Mouse (Mus musculus): ENCODE measurements around the gene Mrc2. TPM values are rescaled to one million over a fixed set of nuclear protein-coding genes. Genes with fewer than 3 reads are reported as not detected.
A peak's percentile ranks its signal among the peaks of the same experiment; 100 is the strongest.

Gene Mrc2
- polyA plus RNA-seq, 1 experiment from 2014 or later: 14.3 TPM

DNA sequence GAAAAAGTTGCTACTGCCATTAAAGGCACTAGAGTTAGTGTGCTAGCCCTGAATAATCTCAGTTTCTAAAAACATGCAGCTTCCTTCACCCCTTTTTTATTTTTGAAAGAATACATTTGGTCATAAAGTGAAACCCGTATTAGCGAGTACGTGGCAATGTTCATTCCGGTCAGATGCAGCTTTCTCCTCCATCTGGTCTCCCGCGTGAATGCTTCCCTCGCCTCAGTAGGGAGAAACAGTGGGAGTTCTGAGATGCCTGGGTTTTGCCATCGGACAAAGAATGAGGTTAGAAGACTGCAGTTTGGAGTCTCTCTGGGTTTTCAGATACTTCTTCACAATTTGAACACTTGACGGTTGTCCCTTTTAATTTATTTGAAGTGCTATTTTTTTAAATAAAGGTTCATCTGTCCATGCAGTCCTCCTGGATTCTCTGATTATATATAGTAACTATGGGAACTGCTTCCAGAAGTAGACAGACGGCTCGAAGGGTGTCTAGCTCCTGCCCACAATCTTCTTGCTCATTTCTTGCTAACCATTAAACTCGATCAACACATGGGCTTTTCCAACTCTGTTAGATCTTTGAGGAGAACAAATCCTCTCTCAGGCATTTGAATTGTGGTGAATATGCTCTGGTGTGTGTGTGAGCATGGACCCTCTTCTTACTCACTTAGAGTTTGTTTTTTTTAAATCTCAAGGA is 10.5 kb upstream of the Mrc2 start:
- no peak for DNase-seq (ENCODE audit: low spot score)
- WGBS: 80% methylated on average over 12 of the region's 12 CpGs
- Histone ChIP-seq H3K9me3 (no peaks in the 10 kb centered on the region), H3K27me3 (ENCODE audit: insufficient read depth, poor library complexity, severe bottlenecking) (no peaks in the 10 kb centered on the region), H3K4me3 (no peak overlapping the region), H3K36me3 (peaks cover 60% of the 10 kb centered on the region), H3K27ac (0 out of 2 replicates have a peak overlapping the region, but pooled peaks have one; percentile 62), H3K4me1 (peaks cover 37% of the 10 kb centered on the region)

DNA sequence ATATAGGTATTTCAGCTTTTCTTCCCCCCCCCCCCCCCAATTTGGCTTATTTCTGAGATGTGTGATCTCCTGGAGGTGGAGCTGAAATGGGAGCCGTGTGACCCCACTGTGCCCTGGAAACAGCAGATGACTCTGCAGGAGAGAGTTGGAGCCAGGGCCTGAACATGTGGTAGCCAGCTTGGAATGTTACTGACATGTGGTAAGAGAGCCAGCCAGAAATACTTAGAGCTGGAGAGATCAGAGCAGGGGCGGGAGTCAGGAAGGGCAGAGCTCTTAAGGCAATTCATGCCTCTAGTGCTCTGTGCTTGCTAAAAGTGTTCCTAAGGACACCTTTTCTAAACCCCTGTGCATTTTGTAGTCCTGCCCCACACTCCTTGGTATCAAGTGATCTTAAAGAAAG is 10.0 kb upstream of the Mrc2 start:
- H3K36me3 ChIP-seq: peaks cover 60% of the 10 kb centered on the region
- peaks cover 37% of the 10 kb centered on the region for H3K4me1 ChIP-seq
- peak overlapping the region; percentile 62; the same call in 1 of the 2 replicates for H3K27ac ChIP-seq
- 21% methylated on average over 2 of the region's 2 CpGs for WGBS
- H3K27me3 ChIP-seq (ENCODE audit: insufficient read depth, poor library complexity, severe bottlenecking): no peaks in the 10 kb centered on the region
- H3K4me3 ChIP-seq: no peak overlapping the region
- no peaks in the 10 kb centered on the region for H3K9me3 ChIP-seq
- DNase-seq (ENCODE audit: low spot score): peak; percentile 79

DNA sequence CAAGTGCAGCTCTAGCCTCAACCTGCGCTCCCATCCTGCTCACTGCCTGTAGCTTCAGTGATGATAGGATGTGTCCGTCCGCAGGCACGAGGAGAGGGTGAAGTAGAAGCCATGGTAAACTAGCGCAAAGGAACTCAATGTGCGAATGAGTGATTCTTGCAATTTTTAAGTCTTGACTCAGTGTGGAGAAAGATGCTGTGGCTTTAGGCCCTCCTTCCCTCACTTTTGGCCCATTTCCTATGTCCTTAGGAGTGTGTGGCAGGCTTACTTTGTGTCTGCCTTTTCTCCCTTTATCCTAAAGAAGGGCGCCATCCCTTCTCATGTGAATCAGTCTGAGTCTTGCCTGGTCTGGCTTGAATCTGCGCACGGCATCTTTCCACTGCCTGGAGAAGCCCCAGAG is 9.4 kb upstream of the Mrc2 start:
- no peak for DNase-seq (ENCODE audit: low spot score)
- no peaks in the 10 kb centered on the region for H3K27me3 ChIP-seq (ENCODE audit: insufficient read depth, poor library complexity, severe bottlenecking)
- H3K4me1 ChIP-seq: peaks cover 37% of the 10 kb centered on the region
- WGBS: 90% methylated on average over 9 of the region's 9 CpGs
- no peaks in the 10 kb centered on the region for H3K9me3 ChIP-seq
- no peak overlapping the region for H3K4me3 ChIP-seq
- peaks cover 59% of the 10 kb centered on the region for H3K36me3 ChIP-seq
- H3K27ac ChIP-seq: peak overlapping the region; percentile 62

DNA sequence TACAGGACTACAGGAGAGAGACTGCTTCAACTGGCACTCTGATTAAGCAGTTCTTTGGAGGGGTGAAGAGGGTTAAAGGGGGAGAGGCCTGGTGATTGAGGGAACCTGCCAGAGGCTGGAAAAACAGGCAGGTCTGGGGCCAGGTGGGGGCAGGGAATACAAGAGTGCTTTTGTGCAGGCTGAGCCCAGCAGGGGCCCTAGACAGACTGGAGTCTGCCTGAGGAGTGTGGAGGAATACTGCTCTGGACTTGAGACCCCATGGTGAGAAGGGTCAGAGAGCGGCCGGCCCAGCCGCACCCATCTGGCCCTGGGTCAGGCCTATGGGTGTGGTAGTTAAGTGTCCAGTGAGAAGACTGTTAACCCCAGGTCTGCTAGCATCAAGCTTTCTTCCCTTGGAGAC is 6.7 kb upstream of the Mrc2 start:
- WGBS: 44% methylated on average over 3 of the region's 3 CpGs
- Histone ChIP-seq H3K4me1 (peaks cover 56% of the 10 kb centered on the region), H3K27ac (peak overlapping the region; percentile 25), H3K4me3 (no peak overlapping the region), H3K9me3 (no peaks in the 10 kb centered on the region), H3K36me3 (peaks cover 47% of the 10 kb centered on the region), H3K27me3 (ENCODE audit: insufficient read depth, poor library complexity, severe bottlenecking) (no peaks in the 10 kb centered on the region)
- DNase-seq (ENCODE audit: low spot score): no peak

DNA sequence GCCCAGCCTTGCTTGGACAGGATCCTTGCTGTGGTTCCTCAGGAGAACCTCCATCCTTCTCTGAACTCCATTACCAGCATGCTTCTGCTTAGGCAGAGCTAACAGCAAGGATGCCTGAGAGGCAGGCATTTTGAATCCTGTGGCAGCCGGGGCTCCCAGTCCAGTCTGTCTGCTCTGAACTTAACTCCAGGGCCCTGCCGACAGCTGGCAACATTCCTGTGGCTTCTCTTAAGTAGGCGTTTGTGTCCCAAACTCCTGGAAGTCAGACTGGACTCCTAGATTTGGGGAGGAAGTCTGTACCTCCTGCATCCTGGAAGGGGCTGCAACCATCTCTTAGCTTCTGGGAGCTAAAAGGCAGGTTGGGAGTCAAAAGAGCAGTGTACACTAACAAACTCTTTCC is 3.0 kb upstream of the Mrc2 start:
- Histone ChIP-seq H3K36me3 (peaks cover 25% of the 10 kb centered on the region), H3K4me1 (peaks cover 67% of the 10 kb centered on the region), H3K9me3 (no peaks in the 10 kb centered on the region), H3K27ac (no peak overlapping the region), H3K27me3 (ENCODE audit: insufficient read depth, poor library complexity, severe bottlenecking) (peaks cover 6% of the 10 kb centered on the region; the same call in 1 of the 2 replicates), H3K4me3 (no peak overlapping the region)
- no peak for DNase-seq (ENCODE audit: low spot score)
- WGBS: 34% methylated on average over 3 of the region's 3 CpGs

DNA sequence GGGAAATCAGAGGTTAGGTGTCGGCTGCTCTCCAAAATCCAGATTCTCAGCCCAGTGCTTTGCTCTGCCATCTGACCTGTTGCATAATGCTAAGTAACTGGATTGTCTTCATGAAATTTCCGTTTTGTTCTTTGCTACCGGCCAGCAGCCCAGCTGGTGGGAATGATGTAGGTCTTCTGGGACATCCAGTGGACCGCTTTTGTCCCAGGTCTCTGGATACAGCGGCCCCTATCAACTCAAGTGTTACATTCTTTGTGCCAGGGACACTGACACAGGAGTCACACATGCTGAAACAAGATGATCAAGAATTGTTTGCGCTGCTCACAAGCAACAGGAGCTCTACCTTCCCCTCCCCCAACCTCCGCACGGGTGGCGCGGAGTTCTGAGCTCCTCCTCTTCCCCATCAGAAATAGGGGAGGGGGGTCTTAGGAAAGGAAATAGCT is 741 bp upstream of the Mrc2 start:
- no peak for DNase-seq (ENCODE audit: low spot score)
- Histone ChIP-seq H3K4me1 (peaks cover 57% of the 10 kb centered on the region), H3K27ac (peak overlapping the region; percentile 93), H3K4me3 (peak overlapping the region; percentile 77), H3K27me3 (ENCODE audit: insufficient read depth, poor library complexity, severe bottlenecking) (peaks cover 6% of the 10 kb centered on the region; the same call in 1 of the 2 replicates), H3K9me3 (no peaks in the 10 kb centered on the region), H3K36me3 (peaks cover 19% of the 10 kb centered on the region)
- WGBS: 6% methylated on average over 10 of the region's 10 CpGs

DNA sequence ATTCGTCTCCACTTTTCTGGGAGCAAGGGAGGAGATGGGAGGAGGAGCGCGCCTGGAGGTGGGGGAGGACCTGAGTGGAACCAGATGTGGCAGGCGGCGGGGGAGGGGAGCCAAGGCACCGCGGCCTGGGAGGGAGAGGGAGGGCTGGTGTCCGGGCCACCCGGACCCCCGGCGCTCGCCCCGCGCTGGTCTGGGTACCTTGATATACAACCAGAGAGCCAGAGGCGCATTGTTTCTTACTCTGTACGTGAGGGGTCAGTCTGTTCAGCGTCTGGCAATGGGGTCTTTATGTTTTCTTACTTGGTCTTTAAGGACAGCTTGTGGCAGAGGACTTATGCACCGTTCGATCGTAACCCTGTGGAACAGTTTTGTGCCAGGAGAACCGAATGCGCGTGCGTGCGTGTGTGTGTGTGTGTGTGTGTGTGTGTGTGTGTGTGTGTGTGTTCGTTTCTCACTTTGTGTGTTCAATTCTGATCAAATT is 698 bp downstream of the Mrc2 start:
- no peak for DNase-seq (ENCODE audit: low spot score)
- Histone ChIP-seq H3K27me3 (ENCODE audit: insufficient read depth, poor library complexity, severe bottlenecking) (peaks cover 6% of the 10 kb centered on the region; the same call in 1 of the 2 replicates), H3K4me3 (peak overlapping the region; percentile 77), H3K27ac (peak overlapping the region; percentile 93), H3K4me1 (peaks cover 57% of the 10 kb centered on the region), H3K9me3 (no peaks in the 10 kb centered on the region), H3K36me3 (peaks cover 19% of the 10 kb centered on the region)
- under 1% methylated on average over 26 of the region's 26 CpGs for WGBS

DNA sequence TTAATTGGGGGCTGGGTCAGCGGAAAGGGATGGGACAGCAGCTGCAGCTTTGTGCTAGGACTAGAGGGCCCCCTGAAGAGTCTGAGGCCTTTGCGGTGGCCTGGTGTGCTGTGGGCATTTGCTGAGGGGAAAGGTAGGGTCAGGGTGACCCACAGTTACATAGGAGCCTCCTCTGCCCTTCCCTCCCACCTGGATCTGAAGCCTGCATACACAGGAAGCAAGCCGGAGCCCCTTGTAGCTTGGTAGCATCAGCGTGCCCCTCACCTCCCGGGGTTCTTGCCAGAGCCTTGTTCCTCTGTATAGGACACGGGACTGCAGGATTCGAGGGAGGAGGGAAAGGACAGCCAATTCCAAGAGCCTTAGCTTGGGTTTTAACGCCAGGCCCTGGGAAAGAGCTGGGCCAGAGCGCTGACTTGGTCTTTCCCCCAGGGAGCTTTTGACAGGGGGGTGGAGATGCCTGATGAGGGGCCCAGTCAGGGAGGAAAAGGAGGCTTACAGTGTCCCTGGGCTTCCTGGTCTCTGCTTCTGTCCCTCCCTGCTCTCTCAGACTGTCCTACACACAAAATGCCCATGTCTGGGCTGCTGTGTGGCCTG is 1.6 kb downstream of the Mrc2 start:
- Histone ChIP-seq H3K36me3 (peaks cover 19% of the 10 kb centered on the region), H3K27ac (peak overlapping the region; percentile 93), H3K27me3 (ENCODE audit: insufficient read depth, poor library complexity, severe bottlenecking) (peaks cover 6% of the 10 kb centered on the region; the same call in 1 of the 2 replicates), H3K9me3 (no peaks in the 10 kb centered on the region), H3K4me3 (peak overlapping the region; percentile 77), H3K4me1 (peaks cover 54% of the 10 kb centered on the region)
- WGBS: 8% methylated on average over 9 of the region's 9 CpGs
- DNase-seq (ENCODE audit: low spot score): no peak

DNA sequence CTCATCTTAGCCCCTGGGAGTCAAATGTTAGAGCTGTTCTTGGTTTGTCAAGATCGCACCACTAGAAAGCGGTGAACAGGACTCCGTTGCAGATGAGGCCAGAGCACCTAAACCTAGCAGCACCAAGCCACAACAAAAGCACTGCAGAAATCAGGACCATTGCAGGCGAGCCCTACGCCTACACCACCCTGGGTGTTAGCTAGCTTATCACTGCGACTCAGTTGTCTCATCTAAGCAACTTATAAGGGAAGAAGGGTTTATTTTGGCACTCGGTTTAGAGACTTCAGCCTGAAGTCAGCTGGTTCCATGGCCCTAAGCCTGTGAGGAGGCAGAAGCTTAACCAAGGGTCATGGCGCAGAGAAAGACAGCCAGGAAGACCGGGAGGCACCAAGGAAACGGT is 3.6 kb downstream of the Mrc2 start:
- H3K27me3 ChIP-seq (ENCODE audit: insufficient read depth, poor library complexity, severe bottlenecking): peaks cover 6% of the 10 kb centered on the region; the same call in 1 of the 2 replicates
- peaks cover 38% of the 10 kb centered on the region for H3K4me1 ChIP-seq
- no peak overlapping the region for H3K27ac ChIP-seq
- H3K9me3 ChIP-seq: no peaks in the 10 kb centered on the region
- peaks cover 30% of the 10 kb centered on the region for H3K36me3 ChIP-seq
- DNase-seq (ENCODE audit: low spot score): no peak
- no peak overlapping the region for H3K4me3 ChIP-seq
- WGBS: 87% methylated on average over 10 of the region's 10 CpGs

DNA sequence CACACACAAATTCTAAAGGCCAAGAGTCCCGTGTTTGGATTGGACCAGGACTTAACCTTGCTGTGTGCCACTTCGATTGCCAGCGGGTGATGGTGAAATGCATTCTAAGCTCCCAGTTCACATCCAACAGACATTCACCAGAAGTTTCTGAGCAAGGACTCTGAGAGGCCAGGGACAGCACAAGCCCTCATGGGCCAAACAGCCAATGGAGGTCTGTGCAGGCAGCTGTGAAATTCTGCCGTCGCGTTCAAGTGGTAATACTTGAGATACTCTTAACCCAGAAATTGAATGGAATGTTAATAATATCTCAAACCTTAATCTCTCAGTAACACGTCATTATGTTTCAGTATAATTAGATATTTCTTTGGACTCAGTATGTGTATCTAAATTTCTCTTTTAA is 17.8 kb downstream of the Mrc2 start:
- no peak overlapping the region for H3K4me3 ChIP-seq
- WGBS: 82% methylated on average over 7 of the region's 7 CpGs
- H3K9me3 ChIP-seq: no peaks in the 10 kb centered on the region
- no peak for DNase-seq (ENCODE audit: low spot score)
- H3K27ac ChIP-seq: no peak overlapping the region
- H3K27me3 ChIP-seq (ENCODE audit: insufficient read depth, poor library complexity, severe bottlenecking): no peaks in the 10 kb centered on the region
- H3K36me3 ChIP-seq: peaks cover 12% of the 10 kb centered on the region; the same call in 1 of the 2 replicates
- peaks cover 57% of the 10 kb centered on the region for H3K4me1 ChIP-seq

DNA sequence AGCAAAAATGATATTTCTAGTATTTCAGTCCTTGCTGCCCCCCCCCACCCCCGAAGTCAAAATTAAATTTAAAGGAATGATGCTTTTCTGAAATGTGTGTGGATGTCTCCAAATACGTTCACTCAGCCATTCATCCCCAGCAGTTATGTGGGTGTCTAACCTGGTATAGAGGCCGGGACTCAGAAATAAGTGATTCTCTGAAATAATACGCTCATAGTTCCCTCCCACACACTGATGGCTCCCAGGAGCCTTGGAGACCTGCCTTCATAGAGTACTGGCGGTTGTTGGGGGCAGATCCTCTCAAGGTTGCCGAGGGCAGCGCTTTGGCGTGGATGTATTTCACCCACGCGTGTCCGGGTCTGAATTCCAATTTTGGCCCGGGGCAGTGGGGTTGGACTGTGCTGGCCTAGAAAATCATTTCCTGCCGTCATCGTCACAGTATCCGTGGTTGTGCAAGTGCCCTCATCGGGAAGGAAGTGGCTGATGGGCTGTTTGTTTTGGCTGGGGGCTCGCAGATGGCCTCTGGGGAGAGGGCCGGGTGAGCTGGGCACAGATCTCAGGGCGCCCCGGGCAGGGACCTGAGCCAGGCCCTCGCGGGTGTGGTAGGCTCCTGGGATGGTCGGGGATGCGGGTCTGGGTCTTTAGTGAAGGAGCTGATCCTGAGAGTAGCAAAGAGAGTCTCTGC is 19.0 kb downstream of the Mrc2 start:
- no peaks in the 10 kb centered on the region for H3K9me3 ChIP-seq
- H3K36me3 ChIP-seq: no peaks in the 10 kb centered on the region
- 67% methylated on average over 24 of the region's 24 CpGs for WGBS
- no peak for DNase-seq (ENCODE audit: low spot score)
- H3K4me1 ChIP-seq: peaks cover 67% of the 10 kb centered on the region
- peak overlapping the region; percentile 81; the same call in 1 of the 2 replicates for H3K27ac ChIP-seq
- H3K4me3 ChIP-seq: no peak overlapping the region
- no peaks in the 10 kb centered on the region for H3K27me3 ChIP-seq (ENCODE audit: insufficient read depth, poor library complexity, severe bottlenecking)

DNA sequence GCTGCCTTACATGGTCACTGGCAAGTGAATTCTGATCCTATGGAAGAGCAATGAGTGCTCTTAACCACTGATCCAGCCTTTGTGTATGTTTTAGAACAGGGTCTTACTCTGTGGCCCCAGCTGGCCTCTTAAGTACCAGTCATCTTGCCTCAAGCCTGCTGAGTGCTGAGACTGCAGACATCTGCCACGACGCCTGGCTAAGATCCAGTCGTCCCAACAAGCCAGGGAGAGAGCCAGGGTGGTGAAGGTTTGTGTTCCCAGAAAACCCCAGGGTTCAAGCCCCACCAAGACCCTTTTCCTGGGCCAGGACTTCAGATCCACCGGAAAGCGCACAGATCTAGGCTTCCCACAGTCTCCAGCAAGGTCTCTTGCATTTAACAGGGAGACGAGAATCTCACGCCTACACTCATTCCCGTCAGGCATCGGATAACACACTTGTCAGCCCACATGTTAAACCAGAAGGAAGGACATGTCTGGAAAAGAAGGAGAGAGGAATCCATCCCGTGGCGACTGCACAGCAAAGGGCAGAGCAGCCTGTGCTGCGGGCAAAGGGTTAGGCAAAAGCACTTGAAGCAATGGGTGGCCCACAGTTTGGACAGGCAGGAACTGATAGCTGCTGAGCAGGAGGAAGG is 20.0 kb downstream of the Mrc2 start:
- no peak for DNase-seq (ENCODE audit: low spot score)
- 32% methylated on average over 12 of the region's 12 CpGs for WGBS
- H3K27ac ChIP-seq: peak overlapping the region; percentile 81

More for the DNA sequence above, 20.0 kb downstream of the Mrc2 start:
- peaks cover 67% of the 10 kb centered on the region for H3K4me1 ChIP-seq
- no peaks in the 10 kb centered on the region for H3K9me3 ChIP-seq
- no peaks in the 10 kb centered on the region for H3K36me3 ChIP-seq
- no peaks in the 10 kb centered on the region for H3K27me3 ChIP-seq (ENCODE audit: insufficient read depth, poor library complexity, severe bottlenecking)
- 0 out of 2 replicates have a peak overlapping the region, but pooled peaks have one; percentile 16 for H3K4me3 ChIP-seq
